Mouse (Mus musculus): ENCODE measurements around the gene Ruvbl2. TPM values are rescaled to one million over a fixed set of nuclear protein-coding genes. Genes with fewer than 3 reads are reported as not detected.

The Ruvbl2 gene
- polyA plus RNA-seq, 2 experiments = 119 to 120 TPM

DNA sequence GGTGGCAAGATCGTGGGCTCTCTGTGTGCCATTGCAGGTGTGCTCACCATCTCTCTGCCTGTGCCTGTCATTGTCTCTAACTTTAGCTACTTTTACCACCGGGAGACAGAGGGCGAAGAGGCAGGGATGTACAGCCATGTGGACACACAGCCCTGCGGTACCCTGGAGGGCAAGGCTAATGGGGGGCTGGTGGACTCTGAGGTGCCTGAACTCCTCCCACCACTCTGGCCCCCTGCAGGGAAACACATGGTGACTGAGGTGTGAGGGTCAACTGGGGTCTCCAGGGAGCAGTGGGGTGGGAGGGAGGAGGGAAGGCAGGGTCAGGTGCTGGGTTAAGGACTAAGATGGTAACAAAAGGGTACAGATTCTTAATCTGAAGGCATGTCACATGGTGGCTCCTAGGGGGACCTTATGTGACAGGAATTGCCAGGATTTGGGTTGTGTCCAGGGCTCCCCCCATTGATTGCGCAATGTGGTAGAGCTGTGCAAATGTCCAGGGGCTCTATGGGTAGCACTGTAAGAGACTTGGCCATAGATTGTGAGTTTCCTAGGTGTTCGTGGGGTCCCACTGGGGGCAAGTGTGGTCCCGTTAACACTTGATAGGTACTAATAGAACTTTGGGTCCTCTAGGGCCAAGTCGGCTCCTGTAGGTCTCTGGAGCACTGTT, 28.3 kb downstream of the Ruvbl2 start:
- 83% methylated on average over 8 of the region's 8 CpGs for WGBS
- ATAC-seq (ENCODE audit: low FRiP score, low read depth) = no peak
- no peaks in the 10 kb centered on the region for H3K36me3 ChIP-seq (ENCODE audit: control insufficient read depth, insufficient read depth, low read length)

DNA sequence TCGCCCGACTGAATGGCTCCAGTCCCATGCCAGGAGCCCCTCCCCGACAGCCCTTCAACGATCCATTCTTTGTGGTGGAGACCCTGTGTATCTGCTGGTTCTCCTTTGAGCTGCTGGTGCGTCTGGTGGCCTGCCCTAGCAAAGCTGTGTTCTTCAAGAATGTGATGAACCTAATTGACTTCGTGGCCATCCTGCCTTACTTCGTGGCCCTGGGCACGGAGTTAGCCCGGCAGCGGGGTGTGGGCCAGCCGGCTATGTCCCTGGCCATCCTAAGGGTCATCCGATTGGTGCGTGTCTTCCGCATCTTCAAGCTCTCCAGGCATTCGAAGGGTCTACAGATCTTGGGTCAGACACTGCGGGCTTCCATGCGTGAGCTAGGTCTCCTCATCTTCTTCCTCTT, 28.9 kb downstream of the Ruvbl2 start:
- H3K27me3 ChIP-seq (ENCODE audit: control insufficient read depth, insufficient read depth, low read length) = peaks cover 67% of the 10 kb centered on the region
- ATAC-seq (ENCODE audit: low FRiP score, low read depth) = no peak
- no peak for DNase-seq (ENCODE audit: low spot score)
- H3K9ac ChIP-seq (ENCODE audit: low read depth, low read length, severe bottlenecking) = no peak overlapping the region
- no peak overlapping the region for H3K4me3 ChIP-seq (replicated peaks; ENCODE audit: low read length)
- H3K9me3 ChIP-seq (ENCODE audit: control insufficient read depth, low read length) = no peaks in the 10 kb centered on the region
- peaks cover 5% of the 10 kb centered on the region for H3K4me1 ChIP-seq (ENCODE audit: control insufficient read depth, insufficient read depth, low read length)
- no peak for TF ChIP-seq POLR2A (IDR thresholded peaks at IDR 0.05; ENCODE audit: borderline replicate concordance, extremely low read depth, insufficient read depth, insufficient read length)
- WGBS = 83% methylated on average over 17 of the region's 17 CpGs
- H3K27ac ChIP-seq (replicated peaks; ENCODE audit: low read depth, low read length) = no peak overlapping the region
- no peak overlapping the region for H3K4me2 ChIP-seq (replicated peaks; ENCODE audit: low read depth, low read length, severe bottlenecking)
- no peaks in the 10 kb centered on the region for H3K36me3 ChIP-seq (ENCODE audit: control insufficient read depth, insufficient read depth, low read length)

More for the DNA sequence above, 28.3 kb downstream of the Ruvbl2 start:
- peaks cover 7% of the 10 kb centered on the region for H3K4me1 ChIP-seq (ENCODE audit: control insufficient read depth, insufficient read depth, low read length)
- H3K27me3 ChIP-seq (ENCODE audit: control insufficient read depth, insufficient read depth, low read length) = peaks cover 74% of the 10 kb centered on the region
- no peak overlapping the region for H3K9ac ChIP-seq (ENCODE audit: low read depth, low read length, severe bottlenecking)
- H3K4me2 ChIP-seq (replicated peaks; ENCODE audit: low read depth, low read length, severe bottlenecking) = no peak overlapping the region
- no peaks in the 10 kb centered on the region for H3K9me3 ChIP-seq (ENCODE audit: control insufficient read depth, low read length)
- H3K27ac ChIP-seq (replicated peaks; ENCODE audit: low read depth, low read length) = no peak overlapping the region
- H3K4me3 ChIP-seq (replicated peaks; ENCODE audit: low read length) = no peak overlapping the region
- no peak for DNase-seq (ENCODE audit: low spot score)
- no peak for TF ChIP-seq POLR2A (IDR thresholded peaks at IDR 0.05; ENCODE audit: borderline replicate concordance, extremely low read depth, insufficient read depth, insufficient read length)

DNA sequence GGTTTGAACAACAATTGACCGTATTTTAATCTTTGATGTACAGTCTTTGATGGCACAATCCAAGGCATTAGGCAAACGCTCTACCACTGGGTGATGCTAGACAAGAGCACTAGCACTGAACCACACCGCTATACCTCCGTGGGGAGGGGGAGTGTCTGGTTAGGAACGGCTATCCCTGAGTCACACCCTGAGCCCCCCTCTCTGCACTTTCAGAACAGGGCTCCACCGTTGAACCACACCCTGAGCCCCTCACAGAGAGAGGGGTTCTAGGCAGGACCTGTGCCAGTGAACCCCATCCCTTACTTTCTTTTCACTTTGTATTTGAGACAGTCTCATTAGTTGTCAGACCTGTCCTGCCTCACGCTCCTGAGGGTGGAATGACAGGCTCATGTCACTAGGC, 29.5 kb downstream of the Ruvbl2 start:
- no peaks in the 10 kb centered on the region for H3K36me3 ChIP-seq (ENCODE audit: control insufficient read depth, insufficient read depth, low read length)
- TF ChIP-seq POLR2A (IDR thresholded peaks at IDR 0.05; ENCODE audit: borderline replicate concordance, extremely low read depth, insufficient read depth, insufficient read length) = no peak
- DNase-seq (ENCODE audit: low spot score) = no peak
- H3K4me1 ChIP-seq (ENCODE audit: control insufficient read depth, insufficient read depth, low read length) = peaks cover 3% of the 10 kb centered on the region; the same call in 1 of the 2 replicates
- H3K27me3 ChIP-seq (ENCODE audit: control insufficient read depth, insufficient read depth, low read length) = peaks cover 61% of the 10 kb centered on the region
- H3K9ac ChIP-seq (ENCODE audit: low read depth, low read length, severe bottlenecking) = no peak overlapping the region
- no peak overlapping the region for H3K27ac ChIP-seq (replicated peaks; ENCODE audit: low read depth, low read length)
- H3K4me3 ChIP-seq (replicated peaks; ENCODE audit: low read length) = no peak overlapping the region
- WGBS = 68% methylated on average over 7 of the region's 7 CpGs
- no peak for ATAC-seq (ENCODE audit: low FRiP score, low read depth)
- H3K4me2 ChIP-seq (replicated peaks; ENCODE audit: low read depth, low read length, severe bottlenecking) = no peak overlapping the region
- H3K9me3 ChIP-seq (ENCODE audit: control insufficient read depth, low read length) = no peaks in the 10 kb centered on the region

DNA sequence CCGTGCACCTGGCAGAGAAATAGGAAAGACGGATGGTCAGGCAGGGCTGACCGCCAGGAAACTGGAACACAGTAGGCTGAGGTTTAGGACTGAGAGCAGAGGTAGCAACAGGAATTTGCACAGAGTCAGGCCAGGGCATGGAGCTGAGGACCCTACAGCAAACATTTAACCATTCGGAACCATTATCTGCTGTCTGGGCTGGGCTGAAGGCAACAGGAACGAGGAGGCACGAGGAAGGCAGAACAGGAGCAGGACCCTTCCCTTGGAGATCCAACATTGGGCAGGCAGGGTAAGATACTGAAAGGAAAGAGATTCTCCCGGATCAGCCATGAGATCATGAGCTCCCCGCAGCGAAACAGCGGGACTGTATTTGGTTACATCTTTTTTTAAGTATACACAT, 30.1 kb downstream of the Ruvbl2 start:
- H3K4me1 ChIP-seq (ENCODE audit: control insufficient read depth, insufficient read depth, low read length) = peaks cover 3% of the 10 kb centered on the region; the same call in 1 of the 2 replicates
- no peak for TF ChIP-seq POLR2A (IDR thresholded peaks at IDR 0.05; ENCODE audit: borderline replicate concordance, extremely low read depth, insufficient read depth, insufficient read length)
- 84% methylated on average over 10 of the region's 10 CpGs for WGBS
- no peak for DNase-seq (ENCODE audit: low spot score)
- ATAC-seq (ENCODE audit: low FRiP score, low read depth) = no peak
- no peak overlapping the region for H3K27ac ChIP-seq (replicated peaks; ENCODE audit: low read depth, low read length)
- H3K9ac ChIP-seq (ENCODE audit: low read depth, low read length, severe bottlenecking) = no peak overlapping the region
- no peak overlapping the region for H3K4me2 ChIP-seq (replicated peaks; ENCODE audit: low read depth, low read length, severe bottlenecking)
- peaks cover 56% of the 10 kb centered on the region for H3K27me3 ChIP-seq (ENCODE audit: control insufficient read depth, insufficient read depth, low read length)
- no peaks in the 10 kb centered on the region for H3K9me3 ChIP-seq (ENCODE audit: control insufficient read depth, low read length)
- H3K4me3 ChIP-seq (replicated peaks; ENCODE audit: low read length) = no peak overlapping the region
- H3K36me3 ChIP-seq (ENCODE audit: control insufficient read depth, insufficient read depth, low read length) = no peaks in the 10 kb centered on the region

DNA sequence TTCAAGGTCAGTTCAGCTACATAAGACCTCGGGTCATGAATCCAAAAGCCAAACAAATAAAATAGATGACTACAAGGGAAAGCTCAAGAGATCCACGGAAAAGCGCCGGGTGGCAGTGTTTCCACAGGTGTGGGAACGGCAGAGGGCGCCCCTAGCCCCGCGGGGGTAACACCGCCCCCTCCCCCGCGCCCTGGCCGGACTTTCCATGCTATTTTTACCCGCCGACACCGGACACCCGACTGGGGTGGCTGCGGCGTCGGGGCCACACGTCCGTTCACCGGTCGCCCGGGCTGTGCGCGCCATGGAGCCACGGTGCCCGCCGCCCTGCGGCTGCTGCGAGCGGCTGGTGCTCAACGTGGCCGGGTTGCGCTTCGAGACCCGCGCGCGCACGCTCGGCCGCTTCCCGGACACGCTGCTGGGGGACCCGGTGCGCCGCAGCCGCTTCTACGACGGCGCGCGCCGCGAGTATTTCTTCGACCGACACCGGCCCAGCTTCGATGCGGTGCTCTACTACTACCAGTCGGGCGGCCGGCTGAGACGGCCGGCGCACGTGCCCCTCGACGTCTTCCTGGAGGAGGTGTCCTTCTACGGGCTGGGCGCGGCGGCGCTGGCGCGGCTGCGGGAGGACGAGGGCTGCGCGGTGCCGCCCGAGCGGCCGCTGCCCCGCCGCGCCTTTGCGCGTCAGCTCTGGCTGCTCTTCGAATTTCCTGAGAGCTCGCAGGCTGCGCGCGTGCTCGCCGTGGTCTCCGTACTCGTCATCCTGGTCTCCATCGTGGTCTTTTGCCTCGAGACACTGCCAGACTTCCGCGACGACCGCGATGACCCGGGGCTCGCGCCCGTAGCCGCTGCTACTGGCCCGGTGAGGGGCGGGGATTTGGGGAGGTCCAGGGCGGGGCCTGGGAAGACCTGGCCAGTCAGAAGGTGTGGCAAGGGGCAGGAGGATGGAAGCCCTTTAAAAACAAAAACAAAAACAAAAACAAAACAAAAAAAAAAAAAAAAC, 31.4 kb downstream of the Ruvbl2 start:
- Histone ChIP-seq H3K4me2 (replicated peaks; ENCODE audit: low read depth, low read length, severe bottlenecking) (peak overlapping the region; percentile 61), H3K36me3 (ENCODE audit: control insufficient read depth, insufficient read depth, low read length) (no peaks in the 10 kb centered on the region), H3K27ac (replicated peaks; ENCODE audit: low read depth, low read length) (no peak overlapping the region), H3K4me3 (replicated peaks; ENCODE audit: low read length) (peak overlapping the region; percentile 42), H3K27me3 (ENCODE audit: control insufficient read depth, insufficient read depth, low read length) (peaks cover 46% of the 10 kb centered on the region), H3K9ac (ENCODE audit: low read depth, low read length, severe bottlenecking) (peak overlapping the region; percentile 22; the same call in 1 of the 2 replicates), H3K4me1 (ENCODE audit: control insufficient read depth, insufficient read depth, low read length) (peaks cover 3% of the 10 kb centered on the region; the same call in 1 of the 2 replicates), H3K9me3 (ENCODE audit: control insufficient read depth, low read length) (no peaks in the 10 kb centered on the region)
- WGBS = 1% methylated on average over 97 of the region's 114 CpGs
- no peak for DNase-seq (ENCODE audit: low spot score)
- no peak for ATAC-seq (ENCODE audit: low FRiP score, low read depth)
- no peak for TF ChIP-seq POLR2A (IDR thresholded peaks at IDR 0.05; ENCODE audit: borderline replicate concordance, extremely low read depth, insufficient read depth, insufficient read length)
